Mouse (Mus musculus) midbrain, embryonic 14.5 days (tissue): ENCODE results near the gene Arpc4. TPM values are rescaled to one million over a fixed set of nuclear protein-coding genes. Genes with fewer than 3 reads are reported as not detected.

Source experiments
- ATAC-seq: fragments of 200-750 bp; cut with Nextera tagmentation; 2 replicates; pipeline ENCODE4 v1.8.0; 2017; ENCODE audit warnings: moderate number of reproducible peaks, moderate library complexity; ENCODE audit not compliant: low FRiP score, low TSS enrichment
- DNase-seq: peaks from one replicate; pipeline ENCODE4 v3.0.0-alpha.2; 2015
- H3K27ac ChIP-seq: fragments of 300-500 bp; sonication (generic); replicated peaks from 2 replicates; pipeline ENCODE4 v1.5.1; 2014; ENCODE audit warnings: mild to moderate bottlenecking, low read depth, low read length, moderate library complexity
- H3K27me3 ChIP-seq: fragments of 300-500 bp; sonication (generic); 2 replicates; pipeline ENCODE4 v1.6.1; 2014; ENCODE audit warnings: low read length, control low read depth, mixed read lengths; ENCODE audit not compliant: control insufficient read depth, insufficient read depth
- H3K36me3 ChIP-seq: fragments of 300-500 bp; sonication (generic); 2 replicates; pipeline ENCODE4 v1.6.1; 2014; ENCODE audit warnings: low read length, control low read depth; ENCODE audit not compliant: control insufficient read depth, insufficient read depth
- H3K4me1 ChIP-seq: fragments of 300-500 bp; sonication (generic); 2 replicates; pipeline ENCODE4 v1.6.1; 2014; ENCODE audit warnings: mild to moderate bottlenecking, antibody characterized with exemption, low read length, control low read depth; ENCODE audit not compliant: control insufficient read depth, insufficient read depth
- H3K4me2 ChIP-seq: fragments of 300-500 bp; sonication (generic); 2 replicates; pipeline ENCODE4 v1.6.1; 2014; ENCODE audit warnings: mild to moderate bottlenecking, low read length, moderate library complexity
- H3K4me3 ChIP-seq: fragments of 300-500 bp; sonication (generic); replicated peaks from 2 replicates; pipeline ENCODE4 v1.5.1; 2014; ENCODE audit warnings: low read depth, low read length
- H3K9ac ChIP-seq: fragments of 300-500 bp; sonication (generic); replicated peaks from 2 replicates; pipeline ENCODE4 v1.6.1; 2014; ENCODE audit warnings: mild to moderate bottlenecking, low read length, moderate library complexity
- H3K9me3 ChIP-seq: fragments of 300-500 bp; sonication (generic); 2 replicates; pipeline ENCODE4 v1.6.1; 2016; ENCODE audit warnings: low read length, control low read depth, mixed read lengths; ENCODE audit not compliant: control insufficient read depth
- WGBS: fragments of 180-500 bp; shearing (Covaris S2); extraction: QIAGEN DNeasy Blood & Tissue Kit; methylation state at CpG from one replicate; pipeline ENCODE4 v1.1.7; 2014; 5-methylcytosine and 5-hydroxymethylcytosine counted together
- polyA plus RNA-seq: library from polyadenylated mRNA; unstranded; fragments of >200 nt; fragmentation: Nextera tagmentation; extraction: Ambion mirVana; gene quantifications from 2 replicates; pipeline ENCODE4 v1.2.1, GENCODE M21; 2014

Gene Arpc4
- polyA plus RNA-seq, 1 experiment from 2014 or later = 234 TPM

- Histone ChIP-seq H3K4me1 (peaks cover 5% of the 10 kb centered on the region), H3K36me3 (peaks cover 71% of the 10 kb centered on the region), H3K27ac (no peak overlapping the region), H3K9ac (no peak overlapping the region), H3K4me3 (no peak overlapping the region), H3K27me3 (no peaks in the 10 kb centered on the region), H3K9me3 (no peaks in the 10 kb centered on the region), H3K4me2 (no peak overlapping the region)
- DNase-seq (no peak), ATAC-seq (no peak)
- 95% methylated on average over 4 of the region's 4 CpGs for WGBS
Measured at GRCm38 (mm10) chr6:113373491-113373890, 4.4 kb upstream of the Arpc4 start.

GRCm38 (mm10) chr6:113377172-113377495 is 781 bp upstream of the Arpc4 start:
- ATAC-seq (no peak), DNase-seq (no peak)
- no peaks in the 10 kb centered on the region for H3K27me3 ChIP-seq
- peaks cover 14% of the 10 kb centered on the region for H3K4me1 ChIP-seq
- peak overlapping the region; percentile 96 for H3K4me2 ChIP-seq
- peak overlapping the region; percentile 73 for H3K9ac ChIP-seq
- H3K9me3 ChIP-seq = no peaks in the 10 kb centered on the region
- H3K36me3 ChIP-seq = peaks cover 56% of the 10 kb centered on the region
- 12% methylated on average over 7 of the region's 7 CpGs for WGBS
- peak overlapping the region; percentile 96 for H3K27ac ChIP-seq
- H3K4me3 ChIP-seq = peak overlapping the region; percentile 95

- Histone ChIP-seq H3K4me2 (peak overlapping the region; percentile 96), H3K27me3 (no peaks in the 10 kb centered on the region), H3K27ac (no peak overlapping the region), H3K9ac (no peak overlapping the region), H3K4me1 (peaks cover 14% of the 10 kb centered on the region), H3K9me3 (no peaks in the 10 kb centered on the region), H3K36me3 (peaks cover 56% of the 10 kb centered on the region), H3K4me3 (no peak overlapping the region)
- ATAC-seq = no peak
- 86% methylated on average over 6 of the region's 6 CpGs for WGBS
- DNase-seq = no peak
Measured at GRCm38 (mm10) chr6:113379246-113379645, 1.3 kb downstream of the Arpc4 start.

GRCm38 (mm10) chr6:113380480-113380879 is 2.6 kb downstream of the Arpc4 start:
- no peak overlapping the region for H3K27ac ChIP-seq
- 90% methylated on average over 11 of the region's 11 CpGs for WGBS
- H3K27me3 ChIP-seq = no peaks in the 10 kb centered on the region
- ATAC-seq (no peak), DNase-seq (no peak)
- H3K4me1 ChIP-seq = peaks cover 14% of the 10 kb centered on the region
- H3K4me3 ChIP-seq = no peak overlapping the region
- no peaks in the 10 kb centered on the region for H3K9me3 ChIP-seq
- no peak overlapping the region for H3K9ac ChIP-seq
- H3K4me2 ChIP-seq = no peak overlapping the region
- peaks cover 56% of the 10 kb centered on the region for H3K36me3 ChIP-seq

GRCm38 (mm10) chr6:113384351-113384927 is 6.5 kb downstream of the Arpc4 start:
- no peak for ATAC-seq

GRCm38 (mm10) chr6:113385160-113385714 is 7.3 kb downstream of the Arpc4 start:
- Histone ChIP-seq H3K4me2 (no peak overlapping the region), H3K4me1 (no peaks in the 10 kb centered on the region), H3K27ac (no peak overlapping the region), H3K9me3 (no peaks in the 10 kb centered on the region), H3K4me3 (no peak overlapping the region), H3K36me3 (peaks cover 98% of the 10 kb centered on the region), H3K9ac (no peak overlapping the region), H3K27me3 (no peaks in the 10 kb centered on the region)
- WGBS = 93% methylated on average over 11 of the region's 11 CpGs
- DNase-seq (no peak), ATAC-seq (no peak)

More at GRCm38 (mm10) chr6:113384351-113384927, 6.5 kb downstream of the Arpc4 start:
- Histone ChIP-seq H3K27ac (no peak overlapping the region), H3K4me2 (no peak overlapping the region), H3K4me3 (no peak overlapping the region), H3K27me3 (no peaks in the 10 kb centered on the region), H3K9ac (no peak overlapping the region), H3K9me3 (no peaks in the 10 kb centered on the region), H3K36me3 (peaks cover 90% of the 10 kb centered on the region), H3K4me1 (no peaks in the 10 kb centered on the region)
- WGBS = 87% methylated on average over 8 of the region's 8 CpGs
- peak; percentile 53 for DNase-seq

- ATAC-seq = no peak
Measured at GRCm38 (mm10) chr6:113386025-113386424, 8.1 kb downstream of the Arpc4 start.

GRCm38 (mm10) chr6:113388960-113389359 is 11.0 kb downstream of the Arpc4 start, which contains the start of gene Ttll3:
TSS of gene Ttll3 (plus strand) at chr6:113389260.
- Histone ChIP-seq H3K27ac (no peak within 1 kb of the TSS), H3K36me3 (peaks cover 69% of the 10 kb centered on the region), H3K27me3 (no peaks in the 10 kb centered on the region), H3K4me3 (no peak within 1 kb of the TSS), H3K4me2 (no peak within 1 kb of the TSS), H3K9me3 (no peaks in the 10 kb centered on the region), H3K4me1 (peaks cover 9% of the 10 kb centered on the region), H3K9ac (no peak within 1 kb of the TSS)
- 78% methylated on average over 8 of the region's 8 CpGs for WGBS
- no peak for DNase-seq
- no peak for ATAC-seq

More at GRCm38 (mm10) chr6:113386025-113386424, 8.1 kb downstream of the Arpc4 start:
- Histone ChIP-seq H3K27me3 (no peaks in the 10 kb centered on the region), H3K36me3 (peaks cover 98% of the 10 kb centered on the region), H3K9ac (no peak overlapping the region), H3K4me2 (no peak overlapping the region), H3K4me1 (no peaks in the 10 kb centered on the region), H3K4me3 (no peak overlapping the region), H3K9me3 (no peaks in the 10 kb centered on the region), H3K27ac (no peak overlapping the region)
- DNase-seq = peak; percentile 14
- WGBS = 88% methylated on average over 3 of the region's 3 CpGs

GRCm38 (mm10) chr6:113390715-113391114 is 12.8 kb downstream of the Arpc4 start:
- ATAC-seq (no peak), DNase-seq (no peak)
- no peak overlapping the region for H3K9ac ChIP-seq
- H3K27ac ChIP-seq = no peak overlapping the region
- H3K4me3 ChIP-seq = no peak overlapping the region
- H3K4me1 ChIP-seq = peaks cover 9% of the 10 kb centered on the region
- no peaks in the 10 kb centered on the region for H3K27me3 ChIP-seq
- H3K36me3 ChIP-seq = peaks cover 60% of the 10 kb centered on the region
- H3K4me2 ChIP-seq = no peak overlapping the region
- no peaks in the 10 kb centered on the region for H3K9me3 ChIP-seq
- WGBS = 66% methylated on average over 3 of the region's 3 CpGs
